In genomic region chr3:128719226-128719625, GRCm38 (mm10) we compare ENCODE assay signal across 20 mouse cellular contexts.
"Had no signal": no experiment of that assay in that cellular context is flagged by ENCODE, and none has a peak within 500 bp of the region (broad histone marks: within the 10 kb centered on the region; RNA-seq: fewer than 3 reads in every experiment).

No protein-coding gene starts in this region.

- ATAC-seq: intestine, embryonic 16.5 days; midbrain, embryonic 16.5 days had no signal

- H3K27me3 ChIP-seq: limb, embryonic 12.5 days; limb, embryonic 15.5 days; liver, embryonic 15.5 days; neural tube, embryonic 13.5 days; stomach, embryonic 15.5 days had no signal

- H3K9ac ChIP-seq: limb, embryonic 12.5 days; limb, embryonic 15.5 days; liver, embryonic 15.5 days; lung, embryonic 15.5 days; neural tube, embryonic 13.5 days; stomach, embryonic 15.5 days had no signal

- H3K4me1 ChIP-seq: limb, embryonic 12.5 days; limb, embryonic 15.5 days; liver, embryonic 15.5 days; lung, embryonic 15.5 days; neural tube, embryonic 13.5 days; stomach, embryonic 15.5 days had no signal

- DNase-seq: kidney, adult 18-20 months; kidney, adult 9 months; kidney, postnatal 14 days; kidney, postnatal 4 days; lung, adult 18-20 months; lung, postnatal 10 days; lung, postnatal 36 days; right cerebral cortex, postnatal 25 days; spleen, adult 18-20 months; thymus, postnatal 25 days had no signal

- H3K9me3 ChIP-seq: limb, embryonic 12.5 days; limb, embryonic 15.5 days; liver, embryonic 15.5 days; lung, embryonic 15.5 days; neural tube, embryonic 13.5 days; stomach, embryonic 15.5 days had no signal

- H3K4me3 ChIP-seq: limb, embryonic 12.5 days; limb, embryonic 15.5 days; liver, embryonic 15.5 days; lung, embryonic 15.5 days; myocyte; neural tube, embryonic 13.5 days; stomach, embryonic 15.5 days had no signal

- H3K27ac ChIP-seq: limb, embryonic 12.5 days; limb, embryonic 15.5 days; liver, embryonic 15.5 days; lung, embryonic 15.5 days; neural tube, embryonic 13.5 days; stomach, embryonic 15.5 days had no signal

- H3K4me2 ChIP-seq: limb, embryonic 12.5 days; limb, embryonic 15.5 days; liver, embryonic 11.5 days; liver, embryonic 15.5 days; lung, embryonic 15.5 days; neural tube, embryonic 13.5 days; stomach, embryonic 15.5 days had no signal

- H3K36me3 ChIP-seq: limb, embryonic 12.5 days; limb, embryonic 15.5 days; liver, embryonic 15.5 days; lung, embryonic 15.5 days; neural tube, embryonic 13.5 days; stomach, embryonic 15.5 days had no signal
